Mouse (Mus musculus) thymus, adult 2 months (tissue): ENCODE measurements around the gene Med31. TPM values are rescaled to one million over a fixed set of nuclear protein-coding genes. Genes with fewer than 3 reads are reported as not detected.

Experiments
- DNase-seq: peaks from one replicate; pipeline ENCODE4 v3.0.0; 2021
- H3K27ac ChIP-seq: fragments of 200-500 bp; 2 replicates; pipeline ENCODE4 v1.5.1; 2012; ENCODE audit warnings: low read length, control low read depth; ENCODE audit not compliant: control insufficient read depth, insufficient read depth
- H3K27me3 ChIP-seq: fragments of 200-500 bp; 2 replicates; pipeline ENCODE4 v1.6.1; 2012; ENCODE audit warnings: mild to moderate bottlenecking, low read length, moderate library complexity, mixed read lengths; ENCODE audit not compliant: control insufficient read depth, insufficient read depth
- H3K36me3 ChIP-seq: fragments of 200-500 bp; 2 replicates; pipeline ENCODE4 v1.6.1; 2012; ENCODE audit warnings: mild to moderate bottlenecking, low read length, moderate library complexity; ENCODE audit not compliant: control insufficient read depth, insufficient read depth
- H3K4me1 ChIP-seq: fragments of 200-500 bp; replicated peaks from 2 replicates; pipeline ENCODE4 v1.6.1; 2012; ENCODE audit warnings: low read length; ENCODE audit not compliant: control insufficient read depth, insufficient read depth
- H3K4me3 ChIP-seq: fragments of 200-500 bp; 2 replicates; pipeline ENCODE4 v1.5.1; 2012; ENCODE audit warnings: mild to moderate bottlenecking, low read length, control low read depth, moderate library complexity; ENCODE audit not compliant: control insufficient read depth, insufficient read depth
- CTCF ChIP-seq: fragments of 200-500 bp; IDR thresholded peaks from 2 replicates; pipeline ENCODE4 v1.5.1; 2012; ENCODE audit warnings: mild to moderate bottlenecking, control low read depth, low read length, moderate library complexity, borderline replicate concordance; ENCODE audit not compliant: control insufficient read depth, poor library complexity, insufficient read depth; ENCODE audit errors: extremely low read depth
- POLR2A ChIP-seq: fragments of 200-500 bp; IDR thresholded peaks from 2 replicates; pipeline ENCODE4 v1.6.1; 2012; ENCODE audit warnings: mild to moderate bottlenecking, low read length, control low read depth, moderate library complexity; ENCODE audit not compliant: control insufficient read depth, poor library complexity, insufficient read depth; ENCODE audit errors: extremely low read depth
- WGBS: fragments of 180-500 bp; shearing (Covaris S2); methylation state at CpG from one replicate; pipeline ENCODE4 v1.1.7; 2018; 5-methylcytosine and 5-hydroxymethylcytosine counted together
- polyA plus RNA-seq: library from polyadenylated mRNA; depleted of rRNA; stranded (reverse); fragments of >200 nt; gene quantifications from 2 replicates; pipeline ENCODE4 v1.2.3, GENCODE M21; 2012

Gene Med31
- polyA plus RNA-seq, 1 experiment = 10.4 TPM

GRCm38 (mm10) chr11:72206341-72207203 lies 8.8 kb downstream of the Med31 start, which contains the start of gene Gm43951:
TSS of gene Gm43951 (minus strand) at chr11:72206840.
- no peak within 1 kb of the TSS for H3K27ac ChIP-seq
- no peaks in the 10 kb centered on the region for H3K27me3 ChIP-seq
- TF ChIP-seq POLR2A (no peak), CTCF (0 out of 2 replicates have a peak, but pooled peaks have one; percentile 14)
- WGBS = 2% methylated on average over 43 of the region's 43 CpGs
- peak within 1 kb of the TSS; percentile 95 for H3K4me3 ChIP-seq
- peaks cover 16% of the 10 kb centered on the region for H3K4me1 ChIP-seq
- DNase-seq = peak; percentile 24
- H3K36me3 ChIP-seq = peaks cover under 1% of the 10 kb centered on the region; the same call in 1 of the 2 replicates

- 85% methylated on average over 6 of the region's 6 CpGs for WGBS
- no peak for TF ChIP-seq POLR2A
- no peak for TF ChIP-seq CTCF
These were observed 10.1 kb downstream of the Med31 start for GRCm38 (mm10) chr11:72205256-72205655.

GRCm38 (mm10) chr11:72203440-72203839 lies 12.0 kb downstream of the Med31 start:
- Histone ChIP-seq H3K4me3 (no peak overlapping the region), H3K4me1 (peaks cover 16% of the 10 kb centered on the region), H3K27ac (no peak overlapping the region), H3K36me3 (peaks cover 7% of the 10 kb centered on the region; the same call in 1 of the 2 replicates), H3K27me3 (no peaks in the 10 kb centered on the region)
- no peak for TF ChIP-seq CTCF
- TF ChIP-seq POLR2A = no peak
- DNase-seq = no peak
- WGBS = 100% methylated on average over 1 of the region's 1 CpGs

More at GRCm38 (mm10) chr11:72205256-72205655, 10.1 kb downstream of the Med31 start:
- Histone ChIP-seq H3K4me3 (no peak overlapping the region), H3K36me3 (0 out of 2 replicates have a peak, but pooled peaks cover 5% of the 10 kb centered on the region), H3K27me3 (no peaks in the 10 kb centered on the region), H3K27ac (no peak overlapping the region), H3K4me1 (peaks cover 16% of the 10 kb centered on the region)
- no peak for DNase-seq

GRCm38 (mm10) chr11:72196506-72196905 lies 18.9 kb downstream of the Med31 start:
- H3K4me1 ChIP-seq = no peaks in the 10 kb centered on the region
- no peak for TF ChIP-seq CTCF
- TF ChIP-seq POLR2A = no peak
- peaks cover 25% of the 10 kb centered on the region for H3K36me3 ChIP-seq
- H3K27ac ChIP-seq = no peak overlapping the region
- H3K4me3 ChIP-seq = no peak overlapping the region
- 93% methylated on average over 8 of the region's 8 CpGs for WGBS
- DNase-seq = no peak
- no peaks in the 10 kb centered on the region for H3K27me3 ChIP-seq

GRCm38 (mm10) chr11:72194259-72194658 lies 21.1 kb downstream of the Med31 start:
- 96% methylated on average over 2 of the region's 2 CpGs for WGBS
- Histone ChIP-seq H3K4me1 (no peaks in the 10 kb centered on the region), H3K27me3 (no peaks in the 10 kb centered on the region), H3K36me3 (peaks cover 36% of the 10 kb centered on the region), H3K27ac (no peak overlapping the region), H3K4me3 (no peak overlapping the region)
- no peak for TF ChIP-seq POLR2A
- no peak for TF ChIP-seq CTCF
- DNase-seq = no peak

DNA sequence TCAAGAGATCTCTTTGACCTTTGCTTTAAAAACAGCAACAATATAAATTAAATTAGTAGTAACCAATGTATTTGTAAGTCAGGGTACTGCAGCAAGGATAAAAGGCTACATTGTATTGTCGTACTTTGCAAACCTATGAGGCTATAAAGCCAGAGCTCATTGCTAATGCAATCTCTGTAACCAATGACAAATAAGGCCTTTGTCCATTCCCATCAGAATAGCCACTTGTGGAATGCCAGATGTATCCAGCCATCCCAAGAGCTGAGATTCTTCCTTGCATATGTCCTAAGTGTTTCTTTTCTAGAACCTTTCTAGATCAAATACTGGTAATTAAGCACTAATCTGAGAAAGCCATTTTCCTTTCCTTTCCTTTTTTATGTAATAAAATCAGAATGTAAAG lies 24.5 kb downstream of the Med31 start:
- no peak overlapping the region for H3K4me3 ChIP-seq
- no peak overlapping the region for H3K27ac ChIP-seq
- no peaks in the 10 kb centered on the region for H3K4me1 ChIP-seq
- 98% methylated on average over 1 of the region's 1 CpGs for WGBS
- H3K27me3 ChIP-seq = no peaks in the 10 kb centered on the region
- H3K36me3 ChIP-seq = peaks cover 25% of the 10 kb centered on the region
- TF ChIP-seq CTCF = no peak
- TF ChIP-seq POLR2A = no peak
- DNase-seq = no peak
